In the genomic region with DNA sequence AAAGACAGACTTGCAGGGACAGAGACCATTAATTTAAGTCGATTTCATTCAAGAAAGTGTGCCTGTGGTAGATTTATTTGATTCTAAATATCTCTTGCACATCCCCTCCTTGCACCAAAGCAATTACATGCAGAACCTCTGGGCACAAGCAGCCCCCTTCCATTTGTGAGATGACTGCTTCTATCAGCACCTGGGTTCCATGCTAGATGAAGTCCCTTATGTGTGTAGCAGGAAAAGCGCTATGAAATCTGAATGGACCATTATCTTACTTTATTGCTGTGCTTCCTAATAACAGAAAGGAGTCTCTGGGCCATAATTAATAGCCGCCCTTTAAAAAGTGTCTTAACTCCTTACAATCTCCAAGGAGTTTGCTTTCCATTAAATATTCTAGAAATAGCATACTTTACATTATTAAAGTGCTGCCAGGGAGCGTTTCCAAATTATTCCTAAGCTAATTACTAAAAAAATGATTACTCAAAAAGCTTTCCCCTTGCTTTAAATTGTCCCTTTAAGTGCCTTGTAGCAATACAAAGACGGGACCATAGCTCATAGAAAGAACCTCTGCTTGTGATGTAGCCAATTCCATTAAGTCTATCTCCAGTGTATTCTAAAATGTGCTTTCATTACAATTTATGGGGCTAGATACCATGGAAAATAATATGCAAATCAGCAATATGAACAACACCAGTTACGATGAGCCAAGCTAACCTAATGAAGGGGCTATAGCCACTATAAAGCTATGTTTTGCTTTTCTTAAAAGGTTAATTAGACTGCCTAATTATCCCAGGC, we compare ENCODE assay signal across 28 mouse cellular contexts.
DNase-seq lines count a peak whose midpoint lies in the region; ATAC-seq and TF ChIP-seq lines count a peak whose summit lies in the region.
"Had no signal": no experiment of that assay in that cellular context is flagged by ENCODE, and none has a peak within 500 bp of the region (broad histone marks: within the 10 kb centered on the region; RNA-seq: fewer than 3 reads in every experiment).

No protein-coding gene starts in this region.

- peaks cover 3% of the 10 kb centered on the region; the same call in 1 of the 2 replicates for H3K4me1 ChIP-seq in hindbrain, embryonic 12.5 days
- no peaks in the 10 kb centered on the region for H3K4me1 ChIP-seq in hindbrain, postnatal 0 days (ENCODE audit: insufficient read depth, low read length)
- peaks cover 3% of the 10 kb centered on the region; the same call in 1 of the 2 replicates for H3K4me1 ChIP-seq in midbrain, embryonic 15.5 days
- H3K4me1 ChIP-seq in midbrain, embryonic 16.5 days (ENCODE audit: control insufficient read depth, insufficient read depth, low read length) = peaks cover 3% of the 10 kb centered on the region; the same call in 1 of the 2 replicates
- H3K4me1 ChIP-seq in midbrain, postnatal 0 days (ENCODE audit: insufficient read depth, low read length) = no peaks in the 10 kb centered on the region
- H3K4me1 ChIP-seq: intestine, embryonic 15.5 days; liver, embryonic 13.5 days; megakaryocyte, embryonic 14.5 days had no signal

- DNase-seq in hindbrain, postnatal 0 days (ENCODE audit: low spot score) = no peak
- DNase-seq in midbrain, postnatal 0 days (ENCODE audit: low spot score) = peak; percentile 13
- DNase-seq: adrenal gland, adult 2 months; adrenal gland, postnatal 36 days; cerebellum, adult 2 months; cerebellum, postnatal 14 days; gastrocnemius, postnatal 36 days; heart, postnatal 10 days; kidney, adult 9 months; kidney, postnatal 10 days; liver, embryonic 13.5 days; lung, adult 18-20 months; lung, postnatal 4 days; right cerebral cortex, postnatal 14 days; thymus, postnatal 4 days had no signal

- no peaks in the 10 kb centered on the region for H3K27me3 ChIP-seq in hindbrain, embryonic 12.5 days
- H3K27me3 ChIP-seq in hindbrain, postnatal 0 days (ENCODE audit: insufficient read depth, low read length) = no peaks in the 10 kb centered on the region
- no peaks in the 10 kb centered on the region for H3K27me3 ChIP-seq in midbrain, embryonic 15.5 days (replicated peaks)
- H3K27me3 ChIP-seq in midbrain, embryonic 16.5 days (ENCODE audit: control insufficient read depth, insufficient read depth, low read depth, low read length) = no peaks in the 10 kb centered on the region
- H3K27me3 ChIP-seq in midbrain, postnatal 0 days (ENCODE audit: insufficient read depth, low read length) = no peaks in the 10 kb centered on the region
- H3K27me3 ChIP-seq: heart, embryonic 13.5 days; intestine, embryonic 15.5 days; limb, embryonic 15.5 days; liver, embryonic 13.5 days; megakaryocyte, embryonic 14.5 days had no signal

- 73% methylated on average over 6 of the region's 6 CpGs for WGBS in hindbrain, embryonic 12.5 days
- 59% methylated on average over 6 of the region's 6 CpGs for WGBS in hindbrain, postnatal 0 days
- WGBS in midbrain, embryonic 15.5 days = 62% methylated on average over 6 of the region's 6 CpGs
- WGBS in midbrain, embryonic 16.5 days = 62% methylated on average over 6 of the region's 6 CpGs
- 64% methylated on average over 6 of the region's 6 CpGs for WGBS in midbrain, postnatal 0 days

- TF ChIP-seq CTCF in hindbrain, postnatal 0 days (IDR thresholded peaks at IDR 0.05; ENCODE audit: low read depth) = no peak
- TF ChIP-seq CTCF in midbrain, postnatal 0 days (IDR thresholded peaks at IDR 0.05) = no peak

- ATAC-seq in hindbrain, embryonic 12.5 days (ENCODE audit: low FRiP score) = 0 out of 2 replicates have a peak, but pooled peaks have one; percentile 46
- no peak for ATAC-seq in hindbrain, postnatal 0 days
- ATAC-seq in midbrain, embryonic 15.5 days (replicated peaks) = no peak
- ATAC-seq in midbrain, embryonic 16.5 days = no peak
- no peak for ATAC-seq in midbrain, postnatal 0 days (ENCODE audit: low FRiP score)
- ATAC-seq in CD4-positive, CD25-positive, alpha-beta regulatory T cell, adult 4 months = no peak
- no peak for ATAC-seq in activated CD4-positive, CD25-positive, alpha-beta regulatory T cell, adult 4 months
- ATAC-seq: intestine, embryonic 15.5 days; lung, postnatal 0 days had no signal

- no peak overlapping the region for H3K4me2 ChIP-seq in hindbrain, embryonic 12.5 days (replicated peaks)
- no peak overlapping the region for H3K4me2 ChIP-seq in hindbrain, postnatal 0 days (ENCODE audit: low read depth, low read length)
- H3K4me2 ChIP-seq in midbrain, embryonic 15.5 days = no peak overlapping the region
- no peak overlapping the region for H3K4me2 ChIP-seq in midbrain, embryonic 16.5 days (ENCODE audit: low read length)
- H3K4me2 ChIP-seq in midbrain, postnatal 0 days (ENCODE audit: low read depth, low read length, poor library complexity, severe bottlenecking) = no peak overlapping the region
- H3K4me2 ChIP-seq: forebrain, embryonic 12.5 days; heart, embryonic 13.5 days; intestine, embryonic 15.5 days; limb, embryonic 15.5 days; liver, embryonic 13.5 days had no signal

- H3K27ac ChIP-seq in hindbrain, embryonic 12.5 days = no peak overlapping the region
- no peak overlapping the region for H3K27ac ChIP-seq in hindbrain, postnatal 0 days
- 0 out of 2 replicates have a peak overlapping the region, but pooled peaks have one; percentile 38 for H3K27ac ChIP-seq in midbrain, embryonic 15.5 days
- no peak overlapping the region for H3K27ac ChIP-seq in midbrain, embryonic 16.5 days (ENCODE audit: low read length)
- H3K27ac ChIP-seq in midbrain, postnatal 0 days (ENCODE audit: low read depth, low read length) = no peak overlapping the region
- H3K27ac ChIP-seq: forebrain, embryonic 12.5 days; heart, embryonic 13.5 days; intestine, embryonic 15.5 days; limb, embryonic 10.5 days; limb, embryonic 15.5 days; liver, embryonic 13.5 days had no signal

- no peaks in the 10 kb centered on the region for H3K9me3 ChIP-seq in hindbrain, embryonic 12.5 days (replicated peaks)
- H3K9me3 ChIP-seq in hindbrain, postnatal 0 days (ENCODE audit: low read length) = no peaks in the 10 kb centered on the region
- H3K9me3 ChIP-seq in midbrain, embryonic 15.5 days = no peaks in the 10 kb centered on the region
- H3K9me3 ChIP-seq in midbrain, embryonic 16.5 days (replicated peaks; ENCODE audit: control insufficient read depth, low read length, poor library complexity, severe bottlenecking) = no peaks in the 10 kb centered on the region
- no peaks in the 10 kb centered on the region for H3K9me3 ChIP-seq in midbrain, postnatal 0 days (ENCODE audit: low read length)
- H3K9me3 ChIP-seq: forebrain, embryonic 12.5 days; heart, embryonic 13.5 days; intestine, embryonic 15.5 days; limb, embryonic 10.5 days; limb, embryonic 15.5 days had no signal

- H3K9ac ChIP-seq in hindbrain, embryonic 12.5 days = no peak overlapping the region
- H3K9ac ChIP-seq in hindbrain, postnatal 0 days (replicated peaks; ENCODE audit: low read length) = no peak overlapping the region
- no peak overlapping the region for H3K9ac ChIP-seq in midbrain, embryonic 15.5 days
- H3K9ac ChIP-seq in midbrain, embryonic 16.5 days (ENCODE audit: low read depth, low read length) = no peak overlapping the region
- no peak overlapping the region for H3K9ac ChIP-seq in midbrain, postnatal 0 days (replicated peaks; ENCODE audit: low read length, poor library complexity, severe bottlenecking)
- H3K9ac ChIP-seq: forebrain, embryonic 12.5 days; heart, embryonic 13.5 days; intestine, embryonic 15.5 days; limb, embryonic 15.5 days; liver, embryonic 13.5 days had no signal

- H3K36me3 ChIP-seq in hindbrain, embryonic 12.5 days = no peaks in the 10 kb centered on the region
- no peaks in the 10 kb centered on the region for H3K36me3 ChIP-seq in hindbrain, postnatal 0 days (ENCODE audit: insufficient read depth, low read length)
- H3K36me3 ChIP-seq in midbrain, embryonic 15.5 days (replicated peaks) = no peaks in the 10 kb centered on the region
- no peaks in the 10 kb centered on the region for H3K36me3 ChIP-seq in midbrain, embryonic 16.5 days (ENCODE audit: control insufficient read depth, insufficient read depth, low read length)
- no peaks in the 10 kb centered on the region for H3K36me3 ChIP-seq in midbrain, postnatal 0 days (ENCODE audit: insufficient read depth, low read length)
- H3K36me3 ChIP-seq: forebrain, embryonic 12.5 days; heart, embryonic 13.5 days; intestine, embryonic 15.5 days; limb, embryonic 10.5 days; limb, embryonic 15.5 days; liver, embryonic 13.5 days had no signal

- H3K4me3 ChIP-seq in hindbrain, embryonic 12.5 days = no peak overlapping the region
- no peak overlapping the region for H3K4me3 ChIP-seq in hindbrain, postnatal 0 days (ENCODE audit: low read length)
- no peak overlapping the region for H3K4me3 ChIP-seq in midbrain, embryonic 15.5 days
- no peak overlapping the region for H3K4me3 ChIP-seq in midbrain, embryonic 16.5 days (ENCODE audit: low read depth, low read length)
- no peak overlapping the region for H3K4me3 ChIP-seq in midbrain, postnatal 0 days (ENCODE audit: low read depth, low read length)
- H3K4me3 ChIP-seq: erythroblast, embryonic 14.5 days; forebrain, embryonic 12.5 days; heart, embryonic 13.5 days; intestine, embryonic 15.5 days; limb, embryonic 10.5 days; limb, embryonic 15.5 days; liver, embryonic 13.5 days; megakaryocyte, embryonic 14.5 days had no signal
